Mouse (Mus musculus): ENCODE results near the gene Ahrr. TPM values are rescaled to one million over a fixed set of nuclear protein-coding genes. Genes with fewer than 3 reads are reported as not detected.

The Ahrr gene
- total and polyA plus RNA-seq, 2 experiments from 2014 or later: 2.3 to 7.6 TPM

GRCm38 (mm10) chr13:74237574-74237973, 54.6 kb downstream of the Ahrr start:
- H3K4me3 ChIP-seq (ENCODE audit: low read depth, low read length): no peak overlapping the region
- no peak overlapping the region for H3K4me2 ChIP-seq (ENCODE audit: low read depth, low read length)
- H3K27ac ChIP-seq (ENCODE audit: low read depth): no peak overlapping the region
- H3K4me1 ChIP-seq (ENCODE audit: control insufficient read depth, insufficient read depth): no peaks in the 10 kb centered on the region
- H3K27me3 ChIP-seq (ENCODE audit: control insufficient read depth, insufficient read depth, low read length): no peaks in the 10 kb centered on the region
- DNase-seq (ENCODE audit: low spot score): no peak
- no peak for ATAC-seq (ENCODE audit: insufficient read depth, low read depth)
- no peaks in the 10 kb centered on the region for H3K36me3 ChIP-seq (replicated peaks; ENCODE audit: control insufficient read depth, insufficient read depth, low read length)
- WGBS: 56% methylated on average over 7 of the region's 7 CpGs
- H3K9me3 ChIP-seq (replicated peaks; ENCODE audit: control insufficient read depth, low read length): no peaks in the 10 kb centered on the region
- H3K9ac ChIP-seq (replicated peaks; ENCODE audit: low read depth, low read length): no peak overlapping the region
- TF ChIP-seq EP300 (IDR thresholded peaks at IDR 0.05; ENCODE audit: low read depth) (no peak), CTCF (IDR thresholded peaks at IDR 0.05; ENCODE audit: low read depth) (no peak)

- DNase-seq (ENCODE audit: low spot score) (peak; percentile 12), ATAC-seq (ENCODE audit: insufficient read depth, low read depth) (peak; percentile 87)
- H3K9ac ChIP-seq (replicated peaks; ENCODE audit: low read depth, low read length): no peak overlapping the region
- WGBS: 12% methylated on average over 1 of the region's 1 CpGs
- H3K36me3 ChIP-seq (replicated peaks; ENCODE audit: control insufficient read depth, insufficient read depth, low read length): no peaks in the 10 kb centered on the region
- H3K27me3 ChIP-seq (ENCODE audit: control insufficient read depth, insufficient read depth, low read length): no peaks in the 10 kb centered on the region
- no peak for TF ChIP-seq CTCF (IDR thresholded peaks at IDR 0.05; ENCODE audit: low read depth)
- 0 out of 2 replicates have a peak, but pooled peaks have one; percentile 50 for TF ChIP-seq EP300 (IDR thresholded peaks at IDR 0.05; ENCODE audit: low read depth)
- no peaks in the 10 kb centered on the region for H3K4me1 ChIP-seq (ENCODE audit: control insufficient read depth, insufficient read depth)
- no peaks in the 10 kb centered on the region for H3K9me3 ChIP-seq (replicated peaks; ENCODE audit: control insufficient read depth, low read length)
- H3K4me3 ChIP-seq (ENCODE audit: low read depth, low read length): no peak overlapping the region
- H3K4me2 ChIP-seq (ENCODE audit: low read depth, low read length): no peak overlapping the region
- H3K27ac ChIP-seq (ENCODE audit: low read depth): no peak overlapping the region
Measured at GRCm38 (mm10) chr13:74220659-74221058, 71.5 kb downstream of the Ahrr start.

GRCm38 (mm10) chr13:74218441-74218840, 73.7 kb downstream of the Ahrr start:
- 72% methylated on average over 3 of the region's 3 CpGs for WGBS
- Histone ChIP-seq H3K4me3 (ENCODE audit: low read depth, low read length) (no peak overlapping the region), H3K4me2 (ENCODE audit: low read depth, low read length) (no peak overlapping the region), H3K27me3 (ENCODE audit: control insufficient read depth, insufficient read depth, low read length) (no peaks in the 10 kb centered on the region), H3K27ac (ENCODE audit: low read depth) (no peak overlapping the region), H3K9ac (replicated peaks; ENCODE audit: low read depth, low read length) (no peak overlapping the region), H3K4me1 (ENCODE audit: control insufficient read depth, insufficient read depth) (no peaks in the 10 kb centered on the region), H3K9me3 (replicated peaks; ENCODE audit: control insufficient read depth, low read length) (no peaks in the 10 kb centered on the region), H3K36me3 (replicated peaks; ENCODE audit: control insufficient read depth, insufficient read depth, low read length) (no peaks in the 10 kb centered on the region)
- DNase-seq (ENCODE audit: low spot score): no peak
- TF ChIP-seq EP300 (IDR thresholded peaks at IDR 0.05; ENCODE audit: low read depth) (no peak), CTCF (IDR thresholded peaks at IDR 0.05; ENCODE audit: low read depth) (no peak)
- ATAC-seq (ENCODE audit: insufficient read depth, low read depth): no peak

- Histone ChIP-seq H3K9me3 (replicated peaks; ENCODE audit: control insufficient read depth, low read length) (no peaks in the 10 kb centered on the region), H3K4me1 (ENCODE audit: control insufficient read depth, insufficient read depth) (peaks cover 23% of the 10 kb centered on the region), H3K27ac (ENCODE audit: low read depth) (peak overlapping the region; percentile 99), H3K9ac (replicated peaks; ENCODE audit: low read depth, low read length) (peak overlapping the region; percentile 86), H3K4me3 (ENCODE audit: low read depth, low read length) (peak overlapping the region; percentile 88), H3K36me3 (replicated peaks; ENCODE audit: control insufficient read depth, insufficient read depth, low read length) (peaks cover 11% of the 10 kb centered on the region), H3K27me3 (ENCODE audit: control insufficient read depth, insufficient read depth, low read length) (no peaks in the 10 kb centered on the region), H3K4me2 (ENCODE audit: low read depth, low read length) (peak overlapping the region; percentile 79)
- DNase-seq (ENCODE audit: low spot score): no peak
- TF ChIP-seq CTCF (IDR thresholded peaks at IDR 0.05; ENCODE audit: low read depth) (no peak), EP300 (IDR thresholded peaks at IDR 0.05; ENCODE audit: low read depth) (peak; percentile 24; the same call in 1 of the 2 replicates)
- 17% methylated on average over 12 of the region's 12 CpGs for WGBS
- peak; percentile 48 for ATAC-seq (ENCODE audit: insufficient read depth, low read depth)
Measured at GRCm38 (mm10) chr13:74208986-74209345, 83.2 kb downstream of the Ahrr start.

- ATAC-seq (ENCODE audit: insufficient read depth, low read depth): peak; percentile 98
Measured at GRCm38 (mm10) chr13:74208317-74208985, 83.7 kb downstream of the Ahrr start, which contains the start of gene Exoc3. Exoc3 (minus strand) TSS chr13:74208732.

More at GRCm38 (mm10) chr13:74208317-74208985, 83.7 kb downstream of the Ahrr start, which contains the start of gene Exoc3:
- DNase-seq (ENCODE audit: low spot score): peak; percentile 89
- WGBS: under 1% methylated on average over 39 of the region's 39 CpGs
- peak within 1 kb of the TSS; percentile 88 for H3K4me3 ChIP-seq (ENCODE audit: low read depth, low read length)
- peak within 1 kb of the TSS; percentile 86 for H3K9ac ChIP-seq (replicated peaks; ENCODE audit: low read depth, low read length)
- H3K36me3 ChIP-seq (replicated peaks; ENCODE audit: control insufficient read depth, insufficient read depth, low read length): peaks cover 17% of the 10 kb centered on the region
- peaks cover 23% of the 10 kb centered on the region for H3K4me1 ChIP-seq (ENCODE audit: control insufficient read depth, insufficient read depth)
- TF ChIP-seq EP300 (IDR thresholded peaks at IDR 0.05; ENCODE audit: low read depth): peak; percentile 79
- peak; percentile 16; the same call in 1 of the 2 replicates for TF ChIP-seq CTCF (IDR thresholded peaks at IDR 0.05; ENCODE audit: low read depth)
- H3K27ac ChIP-seq (ENCODE audit: low read depth): peak within 1 kb of the TSS; percentile 99
- no peaks in the 10 kb centered on the region for H3K27me3 ChIP-seq (ENCODE audit: control insufficient read depth, insufficient read depth, low read length)
- H3K9me3 ChIP-seq (replicated peaks; ENCODE audit: control insufficient read depth, low read length): no peaks in the 10 kb centered on the region
- peak within 1 kb of the TSS; percentile 79 for H3K4me2 ChIP-seq (ENCODE audit: low read depth, low read length)

All from heart, postnatal 0 days (tissue).